Mouse (Mus musculus) spleen, adult 2 months (tissue): ENCODE results near the gene Psme3. TPM values are rescaled to one million over a fixed set of nuclear protein-coding genes. Genes with fewer than 3 reads are reported as not detected.
"Not testable (repeated sequence)": the region's sequence is repeated elsewhere in the genome, so short reads cannot be mapped to it uniquely, and the experiment has no call there.

Experiments used
- DNase-seq, 2 experiments: peaks; one replicate each; pipeline versions ENCODE4 v3.0.0 to v3.0.0-alpha.2; 2012 to 2021; ENCODE audit warnings: low spot score in 2 of 2, low read depth in 1 of 2
- H3K27ac ChIP-seq: fragments of 200-500 bp; 2 replicates; pipeline ENCODE4 v1.5.1; 2012; ENCODE audit warnings: low read length, inconsistent platforms; ENCODE audit not compliant: insufficient read depth
- H3K27me3 ChIP-seq: fragments of 200-500 bp; 2 replicates; pipeline ENCODE4 v1.6.1; 2012; ENCODE audit warnings: mild to moderate bottlenecking, moderate library complexity, low read length, inconsistent platforms; ENCODE audit not compliant: control insufficient read depth, insufficient read depth
- H3K36me3 ChIP-seq: fragments of 200-500 bp; 2 replicates; pipeline ENCODE4 v1.6.1; 2012; ENCODE audit warnings: mild to moderate bottlenecking, low read length, inconsistent platforms; ENCODE audit not compliant: control insufficient read depth, insufficient read depth
- H3K4me1 ChIP-seq: fragments of 200-500 bp; 2 replicates; pipeline ENCODE4 v1.6.1; 2011; ENCODE audit warnings: inconsistent platforms; ENCODE audit not compliant: control insufficient read depth, insufficient read depth, insufficient read length
- H3K4me3 ChIP-seq: fragments of 200-500 bp; 2 replicates; pipeline ENCODE4 v1.5.1; 2011; ENCODE audit warnings: mild to moderate bottlenecking, inconsistent platforms; ENCODE audit not compliant: insufficient read depth, insufficient read length; ENCODE audit errors: extremely low read depth
- CTCF ChIP-seq: fragments of 200-500 bp; IDR thresholded peaks from 2 replicates; pipeline ENCODE4 v1.5.1; 2011; ENCODE audit warnings: mild to moderate bottlenecking, inconsistent platforms; ENCODE audit not compliant: insufficient read depth, insufficient read length, insufficient replicate concordance; ENCODE audit errors: extremely low read depth
- POLR2A ChIP-seq: fragments of 200-500 bp; IDR thresholded peaks from 2 replicates; pipeline ENCODE4 v1.6.1; 2011; ENCODE audit warnings: low read depth, low read length, inconsistent platforms
- WGBS: fragments of 180-500 bp; shearing (Covaris S2); methylation state at CpG from one replicate; pipeline ENCODE4 v1.1.7; 2018; 5-methylcytosine and 5-hydroxymethylcytosine counted together
- polyA plus RNA-seq: library from polyadenylated mRNA; depleted of rRNA; stranded (reverse); fragments of >200 nt; gene quantifications from 2 replicates; pipeline ENCODE4 v1.2.3, GENCODE M21; 2012

Gene Psme3
- polyA plus RNA-seq, 1 experiment, result 73.8 TPM

- H3K4me3 ChIP-seq, result no peak overlapping the region
- WGBS, result 95% methylated on average over 11 of the region's 11 CpGs
- TF ChIP-seq POLR2A, result no peak
- TF ChIP-seq CTCF, result no peak
- DNase-seq, result no peak
- H3K4me1 ChIP-seq, result no peaks in the 10 kb centered on the region
- no peaks in the 10 kb centered on the region for H3K27me3 ChIP-seq
- H3K36me3 ChIP-seq, result peaks cover 34% of the 10 kb centered on the region
- no peak overlapping the region for H3K27ac ChIP-seq
Observed at GRCm38 (mm10) chr11:101326147-101326546, 10.1 kb downstream of the Psme3 start.

- no peak for TF ChIP-seq POLR2A
- TF ChIP-seq CTCF, result no peak
- Histone ChIP-seq H3K4me1 (no peaks in the 10 kb centered on the region), H3K27ac (no peak overlapping the region), H3K36me3 (peaks cover 24% of the 10 kb centered on the region), H3K27me3 (no peaks in the 10 kb centered on the region), H3K4me3 (no peak overlapping the region)
- no peak for DNase-seq
- 67% methylated on average over 3 of the region's 3 CpGs for WGBS
Observed at GRCm38 (mm10) chr11:101327311-101327710, 11.3 kb downstream of the Psme3 start.

GRCm38 (mm10) chr11:101328941-101329635, 13.1 kb downstream of the Psme3 start:
- TF ChIP-seq POLR2A (no peak), CTCF (no peak)
- no peak for DNase-seq
- no peak overlapping the region for H3K4me3 ChIP-seq
- no peaks in the 10 kb centered on the region for H3K27me3 ChIP-seq
- no peak overlapping the region for H3K27ac ChIP-seq
- 87% methylated on average over 6 of the region's 6 CpGs for WGBS
- H3K36me3 ChIP-seq, result peaks cover 11% of the 10 kb centered on the region
- H3K4me1 ChIP-seq, result no peaks in the 10 kb centered on the region

GRCm38 (mm10) chr11:101330371-101330924, 14.4 kb downstream of the Psme3 start, which contains the start of gene Aoc3:
TSS of gene Aoc3 (plus strand) at chr11:101330605.
- DNase-seq, result no peak

GRCm38 (mm10) chr11:101330961-101331360, 14.9 kb downstream of the Psme3 start:
- not testable (repeated sequence) for H3K27ac ChIP-seq, H3K36me3 ChIP-seq, H3K27me3 ChIP-seq, DNase-seq, H3K4me1 ChIP-seq, H3K4me3 ChIP-seq
- 81% methylated on average over 6 of the region's 6 CpGs for WGBS

More at GRCm38 (mm10) chr11:101330371-101330924, 14.4 kb downstream of the Psme3 start, which contains the start of gene Aoc3:
- TF ChIP-seq POLR2A (no peak), CTCF (no peak)
- H3K4me1 ChIP-seq, result no peaks in the 10 kb centered on the region
- H3K27me3 ChIP-seq, result no peaks in the 10 kb centered on the region
- H3K4me3 ChIP-seq, result no peak within 1 kb of the TSS
- WGBS, result 77% methylated on average over 7 of the region's 7 CpGs
- H3K27ac ChIP-seq, result no peak within 1 kb of the TSS
- H3K36me3 ChIP-seq, result peaks cover 1% of the 10 kb centered on the region; the same call in 1 of the 2 replicates

DNA sequence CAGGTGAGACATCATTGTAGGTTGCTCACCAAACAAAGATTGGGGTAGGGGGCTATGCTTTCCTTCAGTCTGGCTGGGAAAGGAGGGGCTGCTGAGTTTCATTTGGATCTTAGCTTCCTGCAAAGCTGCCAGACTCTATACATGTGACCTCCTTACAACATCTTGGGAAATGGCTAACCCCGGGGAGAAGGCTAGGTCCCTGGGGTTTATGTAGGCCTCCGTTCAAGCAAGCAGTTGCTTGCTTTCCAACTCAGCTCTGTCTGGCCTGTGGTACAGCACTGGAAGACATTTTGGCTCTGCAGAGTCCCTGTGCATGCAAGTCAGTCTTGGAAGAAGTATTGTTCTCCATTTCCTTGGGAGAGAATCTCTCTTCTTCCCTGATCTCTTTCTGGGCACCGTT, 16.5 kb downstream of the Psme3 start:
- Histone ChIP-seq H3K27ac (no peak overlapping the region), H3K4me1 (peaks cover 3% of the 10 kb centered on the region; the same call in 1 of the 2 replicates), H3K36me3 (no peaks in the 10 kb centered on the region), H3K27me3 (no peaks in the 10 kb centered on the region), H3K4me3 (no peak overlapping the region)
- 74% methylated on average over 3 of the region's 3 CpGs for WGBS
- TF ChIP-seq CTCF (no peak), POLR2A (no peak)
- no peak for DNase-seq

GRCm38 (mm10) chr11:101334023-101334422, 18.0 kb downstream of the Psme3 start:
- Histone ChIP-seq H3K36me3 (no peaks in the 10 kb centered on the region), H3K27me3 (no peaks in the 10 kb centered on the region), H3K27ac (no peak overlapping the region), H3K4me3 (no peak overlapping the region), H3K4me1 (peaks cover 3% of the 10 kb centered on the region; the same call in 1 of the 2 replicates)
- no peak for DNase-seq
- 77% methylated on average over 10 of the region's 10 CpGs for WGBS
- TF ChIP-seq POLR2A (no peak), CTCF (no peak)
